Mouse (Mus musculus): ENCODE results near the gene Opcml. TPM values are rescaled to one million over a fixed set of nuclear protein-coding genes. Genes with fewer than 3 reads are reported as not detected.

The Opcml gene
- polyA plus RNA-seq, 1 experiment from 2014 or later = 1.7 TPM

DNA sequence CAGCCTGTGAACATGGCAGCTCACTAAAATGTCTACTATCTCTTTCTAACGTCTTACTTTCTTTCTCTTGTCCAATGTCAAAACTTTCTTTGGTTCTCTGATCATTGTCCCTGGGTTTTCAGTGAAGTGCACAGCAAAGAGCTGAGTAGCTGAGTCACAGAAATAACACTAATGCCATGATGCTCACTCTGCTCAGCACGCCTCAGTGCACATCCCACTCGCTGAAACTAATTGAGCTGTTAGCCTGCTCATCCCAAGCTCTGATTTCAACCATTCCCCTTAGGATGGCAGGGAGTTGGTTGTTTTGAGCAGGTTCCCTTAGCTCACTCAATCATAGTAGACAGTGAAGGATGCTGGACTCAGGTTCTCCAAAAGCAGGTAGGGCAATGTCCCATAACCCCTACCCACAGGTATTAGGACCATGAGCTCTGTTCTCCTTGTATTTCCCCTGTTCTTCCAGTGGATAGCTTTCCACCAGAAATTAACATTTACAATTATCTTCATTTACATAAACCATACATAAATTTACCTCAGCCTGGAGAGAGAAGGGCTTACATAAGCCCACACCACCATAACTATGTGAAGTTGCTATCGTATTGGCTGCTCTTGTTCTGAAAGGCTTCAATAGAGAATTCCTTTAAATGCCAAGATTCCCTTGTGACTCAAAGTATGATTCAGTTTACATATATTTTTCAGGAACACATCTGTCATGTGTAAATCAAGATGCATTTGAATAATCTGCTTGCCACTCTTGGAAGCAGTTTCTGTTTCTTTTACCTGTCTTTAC, 655.9 kb downstream of the Opcml start:
- Histone ChIP-seq H3K9ac (no peak overlapping the region), H3K4me3 (no peak overlapping the region), H3K4me1 (replicated peaks) (no peaks in the 10 kb centered on the region), H3K4me2 (no peak overlapping the region), H3K27ac (no peak overlapping the region), H3K36me3 (no peaks in the 10 kb centered on the region), H3K9me3 (replicated peaks) (no peaks in the 10 kb centered on the region), H3K27me3 (no peaks in the 10 kb centered on the region)
- ATAC-seq (replicated peaks; ENCODE audit: insufficient number of reproducible peaks, insufficient read depth, low FRiP score, low read depth) = no peak
- WGBS = 79% methylated on average over 4 of the region's 4 CpGs

DNA sequence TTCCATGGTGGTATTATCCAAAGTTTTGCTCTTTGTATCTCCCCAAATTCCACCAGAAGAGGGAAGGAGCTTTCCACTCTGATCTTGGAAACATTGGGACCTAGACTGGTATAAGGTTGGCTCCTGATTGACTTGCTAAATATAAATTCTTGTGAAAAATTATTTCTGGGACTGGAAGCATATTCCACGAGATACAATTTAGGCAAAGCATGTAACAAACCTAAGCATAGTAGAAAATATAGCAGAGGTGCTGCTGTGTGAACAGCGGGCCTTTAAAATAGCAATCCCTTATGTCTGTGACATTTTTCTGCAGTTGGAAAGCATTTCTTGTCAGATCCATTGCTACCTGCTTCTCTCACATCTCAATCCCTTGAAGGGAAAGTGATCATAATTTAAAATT, 661.9 kb downstream of the Opcml start:
- Histone ChIP-seq H3K27ac (no peak overlapping the region), H3K4me1 (replicated peaks) (no peaks in the 10 kb centered on the region), H3K9ac (no peak overlapping the region), H3K4me3 (no peak overlapping the region), H3K9me3 (replicated peaks) (no peaks in the 10 kb centered on the region), H3K27me3 (no peaks in the 10 kb centered on the region), H3K36me3 (no peaks in the 10 kb centered on the region), H3K4me2 (no peak overlapping the region)
- no peak for ATAC-seq (replicated peaks; ENCODE audit: insufficient number of reproducible peaks, insufficient read depth, low FRiP score, low read depth)
- WGBS = 71% methylated on average over 2 of the region's 2 CpGs

DNA sequence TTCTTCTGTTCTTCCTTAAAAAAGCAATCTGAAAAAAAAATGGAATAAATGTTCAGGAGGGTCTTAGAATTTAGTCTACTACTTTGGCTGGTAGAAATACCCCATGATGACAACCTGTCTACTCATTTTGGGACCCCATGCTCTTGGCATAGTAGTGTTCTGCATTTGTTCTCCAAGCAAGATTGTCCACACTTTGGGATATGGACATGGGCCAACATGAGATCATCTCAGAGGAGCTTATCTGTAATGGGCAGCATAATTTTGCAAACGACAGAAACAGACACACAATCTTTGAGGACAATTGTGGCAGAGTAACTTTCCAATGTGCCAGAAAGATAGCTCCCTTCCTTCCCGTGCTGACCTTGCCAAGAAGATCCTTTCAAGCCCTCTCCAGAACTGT, 662.5 kb downstream of the Opcml start:
- H3K36me3 ChIP-seq = no peaks in the 10 kb centered on the region
- no peak overlapping the region for H3K9ac ChIP-seq
- WGBS = 26% methylated on average over 2 of the region's 2 CpGs
- ATAC-seq (replicated peaks; ENCODE audit: insufficient number of reproducible peaks, insufficient read depth, low FRiP score, low read depth) = no peak
- no peak overlapping the region for H3K4me2 ChIP-seq
- no peak overlapping the region for H3K4me3 ChIP-seq
- H3K9me3 ChIP-seq (replicated peaks) = no peaks in the 10 kb centered on the region
- no peaks in the 10 kb centered on the region for H3K4me1 ChIP-seq (replicated peaks)
- H3K27me3 ChIP-seq = no peaks in the 10 kb centered on the region
- H3K27ac ChIP-seq = no peak overlapping the region

DNA sequence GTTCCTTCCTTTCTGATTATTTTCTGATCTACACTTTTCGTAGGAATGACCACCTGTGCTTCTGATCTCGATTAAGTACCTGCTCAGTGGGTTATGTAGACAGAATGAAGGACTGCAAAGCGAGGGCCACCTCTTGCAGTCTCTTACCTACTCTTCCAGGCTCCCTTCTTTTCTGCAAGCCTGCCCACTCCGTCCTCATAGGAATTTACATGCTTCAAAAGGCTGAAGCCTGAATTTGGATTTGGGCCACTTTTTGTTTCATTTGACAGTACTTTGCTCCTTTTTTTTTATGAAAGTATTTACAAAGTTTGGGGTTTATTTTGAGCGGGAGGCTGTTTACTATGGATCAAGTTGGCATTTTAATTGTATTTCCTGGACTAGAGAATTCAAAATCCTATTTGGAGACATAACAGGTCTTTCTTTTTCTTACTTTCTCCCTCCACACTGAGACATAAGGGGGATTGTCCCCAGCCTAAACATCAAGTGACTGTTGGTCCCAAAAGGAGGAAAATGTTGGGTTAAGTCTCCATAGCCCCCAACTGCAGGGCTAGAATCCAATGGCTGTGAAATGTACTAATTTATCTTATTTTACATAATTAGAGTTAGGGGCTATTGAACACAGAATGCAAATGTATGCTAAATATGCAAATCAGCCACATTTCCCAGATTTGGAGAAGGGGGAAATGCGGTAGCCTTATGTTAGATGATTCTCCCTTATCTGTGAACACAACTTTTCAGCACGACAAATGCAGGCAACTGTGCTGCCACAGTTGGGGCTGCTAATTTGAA, 667.6 kb downstream of the Opcml start:
- Histone ChIP-seq H3K9me3 (replicated peaks) (no peaks in the 10 kb centered on the region), H3K27ac (no peak overlapping the region), H3K4me1 (replicated peaks) (no peaks in the 10 kb centered on the region), H3K27me3 (no peaks in the 10 kb centered on the region), H3K4me3 (no peak overlapping the region), H3K36me3 (no peaks in the 10 kb centered on the region), H3K9ac (no peak overlapping the region), H3K4me2 (no peak overlapping the region)
- no peak for ATAC-seq (replicated peaks; ENCODE audit: insufficient number of reproducible peaks, insufficient read depth, low FRiP score, low read depth)
- WGBS = 69% methylated on average over 7 of the region's 7 CpGs

DNA sequence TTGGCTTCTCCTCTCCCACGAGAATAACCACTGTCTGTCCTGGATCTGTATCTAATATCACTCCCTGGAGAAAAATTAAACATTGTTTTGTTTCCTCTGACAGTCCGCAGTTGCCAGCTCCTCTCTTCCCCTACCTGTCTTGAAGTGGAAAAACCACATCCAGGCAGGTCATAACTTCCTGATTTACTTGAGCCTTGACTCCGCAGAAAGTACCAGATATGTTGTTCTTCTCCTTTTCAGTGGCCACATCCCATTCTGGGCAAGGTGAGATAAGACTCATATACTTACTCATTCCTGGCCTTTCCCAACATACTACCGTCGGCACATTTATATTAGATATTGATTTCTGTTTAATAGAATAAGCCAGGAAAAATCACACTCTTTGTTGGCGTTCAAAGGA, 673.0 kb downstream of the Opcml start:
- WGBS = 61% methylated on average over 6 of the region's 6 CpGs
- Histone ChIP-seq H3K27ac (no peak overlapping the region), H3K36me3 (no peaks in the 10 kb centered on the region), H3K9me3 (replicated peaks) (no peaks in the 10 kb centered on the region), H3K27me3 (no peaks in the 10 kb centered on the region), H3K4me3 (no peak overlapping the region), H3K4me2 (no peak overlapping the region), H3K4me1 (replicated peaks) (no peaks in the 10 kb centered on the region), H3K9ac (no peak overlapping the region)
- no peak for ATAC-seq (replicated peaks; ENCODE audit: insufficient number of reproducible peaks, insufficient read depth, low FRiP score, low read depth)

DNA sequence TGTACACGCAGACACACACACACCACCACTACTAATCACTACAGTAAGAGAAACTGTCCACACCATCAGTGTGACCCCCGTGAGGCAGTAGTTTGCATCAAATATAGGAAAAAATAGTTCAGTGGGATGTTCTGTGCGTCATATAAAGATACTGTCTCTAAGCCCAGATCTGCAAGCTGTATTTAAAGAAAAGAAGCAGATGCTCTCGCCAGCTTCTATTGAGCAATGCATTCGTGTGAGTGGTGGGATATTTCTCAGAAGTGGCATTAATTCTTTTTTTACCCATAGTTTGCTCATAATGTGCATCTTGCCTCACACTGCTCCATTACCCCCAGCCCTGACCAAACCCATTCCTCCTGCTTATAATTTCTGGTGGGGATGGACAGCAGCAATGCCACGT, 678.8 kb downstream of the Opcml start:
- Histone ChIP-seq H3K27ac (no peak overlapping the region), H3K36me3 (no peaks in the 10 kb centered on the region), H3K4me1 (replicated peaks) (no peaks in the 10 kb centered on the region), H3K4me2 (no peak overlapping the region), H3K27me3 (no peaks in the 10 kb centered on the region), H3K9me3 (replicated peaks) (no peaks in the 10 kb centered on the region), H3K9ac (no peak overlapping the region), H3K4me3 (no peak overlapping the region)
- 76% methylated on average over 6 of the region's 6 CpGs for WGBS
- ATAC-seq (replicated peaks; ENCODE audit: insufficient number of reproducible peaks, insufficient read depth, low FRiP score, low read depth) = no peak

DNA sequence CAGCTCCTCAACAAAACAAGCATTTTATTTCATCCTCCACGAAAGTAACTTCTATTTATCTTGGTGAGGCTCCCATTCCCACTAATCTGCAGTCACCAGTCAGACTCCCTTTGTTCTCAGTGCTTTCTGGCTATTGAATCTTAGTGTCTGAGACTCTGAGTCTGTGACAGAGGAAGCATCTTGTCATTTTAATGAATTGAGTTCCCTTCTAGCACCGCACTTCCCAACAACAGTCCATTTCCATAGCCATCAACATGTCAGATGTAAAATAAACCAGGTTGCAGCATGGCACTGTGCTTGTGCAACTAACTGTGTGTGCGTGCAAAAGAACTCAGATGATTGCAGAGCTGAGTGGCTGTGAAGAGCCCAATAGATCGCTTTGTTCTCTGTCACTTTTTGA, 680.9 kb downstream of the Opcml start:
- H3K4me3 ChIP-seq = no peak overlapping the region
- no peaks in the 10 kb centered on the region for H3K27me3 ChIP-seq
- no peak overlapping the region for H3K27ac ChIP-seq
- H3K4me2 ChIP-seq = no peak overlapping the region
- 44% methylated on average over 4 of the region's 4 CpGs for WGBS
- H3K36me3 ChIP-seq = no peaks in the 10 kb centered on the region
- no peaks in the 10 kb centered on the region for H3K4me1 ChIP-seq (replicated peaks)
- no peak overlapping the region for H3K9ac ChIP-seq
- no peaks in the 10 kb centered on the region for H3K9me3 ChIP-seq (replicated peaks)
- no peak for ATAC-seq (replicated peaks; ENCODE audit: insufficient number of reproducible peaks, insufficient read depth, low FRiP score, low read depth)

DNA sequence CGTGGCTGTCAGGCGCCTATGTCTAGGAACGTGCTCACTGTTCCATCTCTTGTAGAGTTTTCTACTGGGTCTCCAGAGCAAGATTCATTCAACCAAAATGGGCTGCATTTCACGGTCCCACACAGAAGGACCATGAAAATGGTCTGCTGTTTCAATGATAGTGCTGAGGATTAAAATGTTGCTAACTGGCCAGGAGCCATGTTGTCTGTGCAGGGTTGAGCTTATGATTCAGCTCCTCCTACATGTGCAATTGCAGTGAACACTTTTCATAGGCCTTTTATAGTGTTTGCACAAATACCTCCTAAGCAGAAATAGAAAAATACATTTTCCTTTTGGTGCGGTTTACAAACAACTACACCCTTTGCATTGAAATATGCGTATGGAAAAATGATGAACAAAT, 684.0 kb downstream of the Opcml start:
- no peak overlapping the region for H3K4me2 ChIP-seq
- H3K4me3 ChIP-seq = no peak overlapping the region
- no peaks in the 10 kb centered on the region for H3K36me3 ChIP-seq
- no peak overlapping the region for H3K27ac ChIP-seq
- H3K9ac ChIP-seq = no peak overlapping the region
- no peaks in the 10 kb centered on the region for H3K9me3 ChIP-seq (replicated peaks)
- 89% methylated on average over 6 of the region's 6 CpGs for WGBS
- no peaks in the 10 kb centered on the region for H3K4me1 ChIP-seq (replicated peaks)
- ATAC-seq (replicated peaks; ENCODE audit: insufficient number of reproducible peaks, insufficient read depth, low FRiP score, low read depth) = no peak
- no peaks in the 10 kb centered on the region for H3K27me3 ChIP-seq

DNA sequence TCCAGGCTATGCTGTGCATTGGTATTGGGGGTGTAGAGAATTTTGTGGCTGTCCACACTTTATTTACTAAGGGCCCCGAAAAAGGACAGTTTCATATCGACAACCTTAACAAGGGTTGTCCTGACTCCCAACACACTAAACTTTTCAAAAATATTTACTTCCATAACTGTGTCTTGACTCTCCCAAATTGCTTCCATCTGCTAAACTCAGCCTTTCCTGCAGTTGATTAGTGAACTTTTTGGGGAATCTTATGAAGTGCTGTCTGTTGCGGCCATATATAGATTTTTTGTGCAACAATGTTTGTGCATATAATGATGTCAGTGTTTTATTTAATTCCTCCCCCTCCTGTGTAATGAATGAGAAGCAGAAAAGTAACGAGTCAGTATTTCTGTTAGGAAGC, 690.7 kb downstream of the Opcml start:
- Histone ChIP-seq H3K4me1 (replicated peaks) (no peaks in the 10 kb centered on the region), H3K36me3 (no peaks in the 10 kb centered on the region), H3K27me3 (no peaks in the 10 kb centered on the region), H3K4me3 (no peak overlapping the region), H3K9ac (no peak overlapping the region), H3K9me3 (replicated peaks) (no peaks in the 10 kb centered on the region), H3K4me2 (no peak overlapping the region), H3K27ac (no peak overlapping the region)
- no peak for ATAC-seq (replicated peaks; ENCODE audit: insufficient number of reproducible peaks, insufficient read depth, low FRiP score, low read depth)
- 75% methylated on average over 4 of the region's 4 CpGs for WGBS

DNA sequence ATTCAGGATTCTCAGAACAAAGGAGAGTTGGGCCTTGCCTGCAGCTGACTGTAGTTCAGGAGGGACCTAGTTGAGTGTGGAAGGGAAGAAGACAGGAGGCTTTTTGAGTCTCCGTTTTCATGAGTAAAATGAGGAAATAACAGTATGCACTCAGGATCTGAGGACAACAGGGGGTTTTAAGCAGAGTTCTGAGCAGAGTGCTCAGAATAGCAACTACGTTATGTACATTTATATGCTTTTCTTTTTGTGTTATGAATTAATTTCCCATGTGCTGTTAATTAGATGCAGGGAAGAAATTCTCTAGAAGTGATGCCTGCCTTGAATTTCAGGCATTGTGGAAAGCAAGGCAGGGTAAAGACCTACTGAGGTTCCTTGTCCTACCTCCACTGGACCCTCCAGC, 697.9 kb downstream of the Opcml start:
- no peaks in the 10 kb centered on the region for H3K9me3 ChIP-seq (replicated peaks)
- no peaks in the 10 kb centered on the region for H3K4me1 ChIP-seq (replicated peaks)
- no peak for ATAC-seq (replicated peaks; ENCODE audit: insufficient number of reproducible peaks, insufficient read depth, low FRiP score, low read depth)
- H3K36me3 ChIP-seq = no peaks in the 10 kb centered on the region
- H3K9ac ChIP-seq = no peak overlapping the region
- 90% methylated on average over 2 of the region's 2 CpGs for WGBS
- H3K27me3 ChIP-seq = no peaks in the 10 kb centered on the region
- no peak overlapping the region for H3K4me3 ChIP-seq
- H3K4me2 ChIP-seq = no peak overlapping the region
- no peak overlapping the region for H3K27ac ChIP-seq

DNA sequence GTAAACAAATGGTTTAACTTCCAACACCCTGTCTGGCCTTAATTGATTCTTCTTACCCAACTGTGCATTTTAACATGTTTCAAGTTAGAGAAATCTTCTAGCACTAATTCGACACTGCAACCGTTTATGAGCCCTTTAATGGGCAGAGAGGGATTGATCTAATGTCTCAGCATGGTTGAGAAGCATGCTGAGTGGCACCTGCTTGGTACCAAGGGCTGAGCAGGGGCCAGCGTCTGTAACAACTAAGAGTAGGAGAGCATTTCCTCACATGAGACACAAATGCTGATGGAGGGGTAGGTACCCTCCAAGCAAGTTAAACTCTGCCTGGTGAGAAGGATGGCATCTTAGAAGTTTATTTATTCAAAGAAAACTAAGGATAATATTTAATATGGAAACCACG, 699.3 kb downstream of the Opcml start:
- H3K9ac ChIP-seq = no peak overlapping the region
- WGBS = 68% methylated on average over 4 of the region's 4 CpGs
- no peak for ATAC-seq (replicated peaks; ENCODE audit: insufficient number of reproducible peaks, insufficient read depth, low FRiP score, low read depth)

DNA sequence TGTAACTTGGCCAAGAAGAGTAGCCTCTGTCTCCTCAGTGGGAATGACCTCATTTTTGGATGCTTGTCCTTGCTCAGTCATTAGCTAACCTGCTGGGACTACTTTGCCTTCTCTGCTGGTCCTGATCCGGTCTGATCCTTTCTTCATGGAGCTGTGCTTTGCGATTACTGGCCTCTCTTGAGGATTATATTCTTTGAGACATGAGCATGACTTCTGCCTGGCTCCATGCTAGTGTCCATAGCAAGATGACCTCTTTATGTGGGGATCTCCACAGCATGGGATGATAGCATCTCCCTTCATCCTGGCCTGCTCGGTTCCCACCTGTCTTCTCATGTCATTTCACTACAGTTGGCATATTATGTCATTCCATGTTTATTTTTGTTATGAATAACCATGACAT, 699.8 kb downstream of the Opcml start:
- Histone ChIP-seq H3K9ac (no peak overlapping the region), H3K27ac (no peak overlapping the region), H3K36me3 (no peaks in the 10 kb centered on the region), H3K27me3 (no peaks in the 10 kb centered on the region), H3K9me3 (replicated peaks) (no peaks in the 10 kb centered on the region), H3K4me2 (no peak overlapping the region), H3K4me3 (no peak overlapping the region), H3K4me1 (replicated peaks) (no peaks in the 10 kb centered on the region)
- WGBS = 84% methylated on average over 3 of the region's 3 CpGs
- no peak for ATAC-seq (replicated peaks; ENCODE audit: insufficient number of reproducible peaks, insufficient read depth, low FRiP score, low read depth)

More for the DNA sequence above, 699.3 kb downstream of the Opcml start:
- H3K4me2 ChIP-seq = no peak overlapping the region
- no peak overlapping the region for H3K27ac ChIP-seq
- no peaks in the 10 kb centered on the region for H3K27me3 ChIP-seq
- H3K36me3 ChIP-seq = no peaks in the 10 kb centered on the region
- H3K4me3 ChIP-seq = no peak overlapping the region
- H3K4me1 ChIP-seq (replicated peaks) = no peaks in the 10 kb centered on the region
- H3K9me3 ChIP-seq (replicated peaks) = no peaks in the 10 kb centered on the region
